Mouse (Mus musculus): ENCODE measurements around the gene Ubxn6. TPM values are rescaled to one million over a fixed set of nuclear protein-coding genes. Genes with fewer than 3 reads are reported as not detected.
"Not testable (repeated sequence)": the region's sequence is repeated elsewhere in the genome, so short reads cannot be mapped to it uniquely, and the experiment has no call there.

Ubxn6 gene
- polyA plus RNA-seq, 1 experiment from 2014 or later = 73.7 TPM

GRCm38 (mm10) chr17:56072243-56072642 is 2.6 kb downstream of the Ubxn6 start:
- H3K9me3 ChIP-seq = no peaks in the 10 kb centered on the region
- WGBS = 92% methylated on average over 5 of the region's 5 CpGs
- no peak overlapping the region for H3K9ac ChIP-seq (replicated peaks)
- no peak overlapping the region for H3K4me3 ChIP-seq (replicated peaks)
- no peak overlapping the region for H3K4me2 ChIP-seq (replicated peaks)
- no peak for ATAC-seq
- H3K27me3 ChIP-seq = no peaks in the 10 kb centered on the region
- no peak overlapping the region for H3K27ac ChIP-seq
- peaks cover 59% of the 10 kb centered on the region for H3K36me3 ChIP-seq
- peaks cover 14% of the 10 kb centered on the region for H3K4me1 ChIP-seq (replicated peaks)

- Histone ChIP-seq H3K4me1 (replicated peaks) (peaks cover 14% of the 10 kb centered on the region), H3K4me3 (replicated peaks) (no peak overlapping the region), H3K27ac (no peak overlapping the region), H3K9ac (replicated peaks) (no peak overlapping the region), H3K27me3 (no peaks in the 10 kb centered on the region), H3K9me3 (no peaks in the 10 kb centered on the region), H3K36me3 (peaks cover 70% of the 10 kb centered on the region), H3K4me2 (replicated peaks) (no peak overlapping the region)
- ATAC-seq = no peak
Observed at GRCm38 (mm10) chr17:56071126-56071525, 3.7 kb downstream of the Ubxn6 start.

GRCm38 (mm10) chr17:56069066-56069465 is 5.8 kb downstream of the Ubxn6 start:
- Histone ChIP-seq H3K4me2 (replicated peaks) (no peak overlapping the region), H3K27ac (no peak overlapping the region), H3K36me3 (peaks cover 90% of the 10 kb centered on the region), H3K4me1 (replicated peaks) (peaks cover 5% of the 10 kb centered on the region), H3K27me3 (no peaks in the 10 kb centered on the region), H3K4me3 (replicated peaks) (no peak overlapping the region), H3K9ac (replicated peaks) (0 out of 2 replicates have a peak overlapping the region, but pooled peaks have one; percentile 5), H3K9me3 (no peaks in the 10 kb centered on the region)
- ATAC-seq = no peak
- WGBS = 97% methylated on average over 14 of the region's 14 CpGs

- H3K4me2 ChIP-seq (replicated peaks) = no peak overlapping the region
- H3K27me3 ChIP-seq = no peaks in the 10 kb centered on the region
- H3K4me1 ChIP-seq (replicated peaks) = no peaks in the 10 kb centered on the region
- no peaks in the 10 kb centered on the region for H3K9me3 ChIP-seq
- no peak overlapping the region for H3K9ac ChIP-seq (replicated peaks)
- ATAC-seq = no peak
- no peak overlapping the region for H3K27ac ChIP-seq
- peaks cover 99% of the 10 kb centered on the region for H3K36me3 ChIP-seq
- H3K4me3 ChIP-seq (replicated peaks) = no peak overlapping the region
Observed at GRCm38 (mm10) chr17:56066451-56066850, 8.4 kb downstream of the Ubxn6 start.

DNA sequence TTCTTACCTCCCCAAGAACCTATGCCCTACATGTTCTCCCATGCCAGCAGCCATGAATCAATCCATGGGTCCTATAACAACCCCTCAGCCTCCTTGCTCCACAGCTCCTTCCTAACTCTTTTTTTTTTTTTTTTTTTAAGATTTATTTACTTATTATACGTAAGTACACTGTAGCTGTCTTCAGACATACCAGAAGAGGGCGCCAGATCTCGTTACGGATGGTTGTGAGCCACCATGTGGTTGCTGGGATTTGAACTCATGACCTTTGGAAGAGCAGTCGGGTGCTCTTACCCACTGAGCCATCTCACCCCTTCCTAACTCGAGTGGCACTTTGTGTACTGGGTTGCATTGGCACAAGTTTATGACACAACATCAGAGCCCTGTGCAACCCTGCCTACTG is 9.1 kb downstream of the Ubxn6 start:
- ATAC-seq = not testable (repeated sequence)
- 82% methylated on average over 6 of the region's 6 CpGs for WGBS
- H3K36me3 ChIP-seq = peaks cover 97% of the 10 kb centered on the region

DNA sequence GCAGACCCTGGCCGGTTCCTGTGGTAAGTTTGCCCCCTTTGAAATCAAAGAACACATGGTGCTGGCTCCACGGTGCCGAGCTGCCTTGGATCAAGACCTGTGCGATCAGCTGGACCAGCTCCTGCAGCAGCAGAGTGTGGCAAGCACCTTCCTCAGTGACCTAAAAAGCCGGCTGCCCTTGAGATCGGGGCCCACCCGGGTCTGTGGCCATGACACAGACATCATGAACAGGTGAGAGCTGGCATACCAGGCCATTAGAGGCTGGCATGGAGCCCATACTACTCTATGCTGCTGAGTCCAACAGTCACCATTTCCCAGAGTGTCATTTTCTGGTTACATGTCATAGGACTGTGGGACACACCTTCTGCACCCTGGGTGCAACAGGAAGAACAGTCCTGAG is 12.7 kb downstream of the Ubxn6 start:
- H3K27me3 ChIP-seq = no peaks in the 10 kb centered on the region
- H3K4me2 ChIP-seq (replicated peaks) = no peak overlapping the region
- no peaks in the 10 kb centered on the region for H3K9me3 ChIP-seq
- no peaks in the 10 kb centered on the region for H3K4me1 ChIP-seq (replicated peaks)
- no peak overlapping the region for H3K4me3 ChIP-seq (replicated peaks)
- no peak overlapping the region; the same call in 1 of the 2 replicates for H3K9ac ChIP-seq (replicated peaks)
- ATAC-seq = no peak
- 98% methylated on average over 7 of the region's 7 CpGs for WGBS
- no peak overlapping the region for H3K27ac ChIP-seq
- H3K36me3 ChIP-seq = peaks cover 89% of the 10 kb centered on the region

More for the DNA sequence above, 9.1 kb downstream of the Ubxn6 start:
- H3K4me3 ChIP-seq (replicated peaks); H3K9me3 ChIP-seq; H3K4me1 ChIP-seq (replicated peaks); H3K9ac ChIP-seq (replicated peaks); H3K27me3 ChIP-seq; H3K4me2 ChIP-seq (replicated peaks); H3K27ac ChIP-seq: not testable (repeated sequence)

DNA sequence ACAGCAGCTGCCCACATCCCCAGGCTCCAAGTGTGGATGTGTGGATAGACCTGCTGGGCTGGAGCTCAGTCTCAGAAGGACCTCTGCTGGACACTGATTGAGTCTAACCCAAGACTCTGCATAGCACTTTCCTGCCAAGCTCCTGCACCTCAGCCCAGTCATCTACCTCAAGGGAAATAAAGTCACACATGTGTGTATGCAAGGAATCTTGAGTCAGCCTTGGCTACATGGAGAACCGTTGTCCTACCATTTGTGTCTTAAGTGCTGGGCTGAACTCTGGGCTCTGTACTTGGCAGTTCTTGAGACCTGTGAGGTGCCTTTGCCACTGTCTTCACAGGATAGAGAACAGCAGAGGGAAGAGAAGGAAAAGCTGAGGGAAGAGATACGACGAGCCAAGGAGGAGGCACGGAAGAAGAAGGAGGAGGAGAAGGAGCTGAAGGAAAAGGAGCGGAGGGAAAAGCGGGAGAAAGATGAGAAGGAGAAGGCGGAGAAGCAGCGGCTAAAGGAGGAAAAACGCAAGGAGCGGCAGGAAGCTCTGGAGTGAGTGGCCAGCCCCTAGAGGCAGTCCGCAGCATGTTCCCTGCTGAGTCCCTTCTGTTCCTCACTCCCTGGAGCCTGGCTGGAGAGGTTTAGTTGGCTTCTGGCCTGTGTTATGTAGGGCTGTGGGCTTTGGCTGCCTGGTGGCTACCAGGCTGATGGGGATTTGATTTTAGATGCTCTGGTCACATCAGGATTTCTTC is 17.3 kb downstream of the Ubxn6 start:
- Histone ChIP-seq H3K9me3 (no peaks in the 10 kb centered on the region), H3K9ac (replicated peaks) (no peak overlapping the region), H3K4me2 (replicated peaks) (no peak overlapping the region), H3K27ac (no peak overlapping the region), H3K27me3 (no peaks in the 10 kb centered on the region), H3K4me3 (replicated peaks) (no peak overlapping the region), H3K4me1 (replicated peaks) (no peaks in the 10 kb centered on the region), H3K36me3 (peaks cover 46% of the 10 kb centered on the region)
- no peak for ATAC-seq
- 87% methylated on average over 11 of the region's 11 CpGs for WGBS

DNA sequence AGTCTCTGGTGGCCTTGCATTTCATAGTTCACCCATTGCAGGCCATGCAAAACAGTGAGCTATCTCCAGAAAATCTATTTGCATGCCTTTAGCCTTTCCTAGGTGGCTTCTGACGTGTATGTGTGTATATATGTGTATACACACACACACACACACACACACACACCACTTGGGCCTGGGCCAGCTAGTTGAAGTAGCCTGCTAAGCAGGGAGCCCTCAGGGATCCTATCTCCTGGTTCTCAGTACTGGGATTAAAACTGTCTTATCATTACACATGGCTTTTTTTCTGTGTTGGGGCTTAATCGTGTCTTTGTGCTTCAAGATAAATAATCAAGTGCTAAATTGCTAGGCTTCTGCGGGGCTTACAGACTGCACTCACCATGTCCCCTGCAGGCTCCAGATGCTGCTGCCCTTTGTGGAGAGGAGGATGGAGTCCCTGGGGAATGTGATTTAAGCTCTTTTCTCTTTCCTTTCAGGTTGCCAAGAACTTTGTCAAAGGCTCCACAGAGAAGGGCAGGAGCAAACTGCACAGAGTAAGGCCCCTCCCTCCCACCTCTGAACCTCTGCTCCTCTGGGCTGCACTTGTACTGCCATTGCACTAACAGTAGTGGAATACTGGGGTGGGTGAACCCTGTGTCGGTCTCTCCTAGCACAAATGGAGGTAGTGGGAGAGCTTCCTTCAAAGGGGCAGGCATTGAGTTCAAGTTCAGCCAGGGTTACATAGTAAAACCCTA is 18.7 kb downstream of the Ubxn6 start:
- Histone ChIP-seq H3K4me1 (replicated peaks) (no peaks in the 10 kb centered on the region), H3K27ac (no peak overlapping the region), H3K36me3 (peaks cover 41% of the 10 kb centered on the region), H3K4me3 (replicated peaks) (no peak overlapping the region), H3K9me3 (no peaks in the 10 kb centered on the region), H3K27me3 (no peaks in the 10 kb centered on the region), H3K9ac (replicated peaks) (no peak overlapping the region), H3K4me2 (replicated peaks) (no peak overlapping the region)
- 57% methylated on average over 4 of the region's 4 CpGs for WGBS
- ATAC-seq = peak; percentile 79

GRCm38 (mm10) chr17:56054938-56055337 is 19.9 kb downstream of the Ubxn6 start:
- H3K36me3 ChIP-seq = peaks cover 30% of the 10 kb centered on the region
- no peaks in the 10 kb centered on the region for H3K27me3 ChIP-seq
- ATAC-seq = no peak
- no peak overlapping the region for H3K27ac ChIP-seq
- H3K9ac ChIP-seq (replicated peaks) = no peak overlapping the region
- no peak overlapping the region for H3K4me3 ChIP-seq (replicated peaks)
- H3K4me2 ChIP-seq (replicated peaks) = no peak overlapping the region
- H3K9me3 ChIP-seq = no peaks in the 10 kb centered on the region
- no peaks in the 10 kb centered on the region for H3K4me1 ChIP-seq (replicated peaks)

DNA sequence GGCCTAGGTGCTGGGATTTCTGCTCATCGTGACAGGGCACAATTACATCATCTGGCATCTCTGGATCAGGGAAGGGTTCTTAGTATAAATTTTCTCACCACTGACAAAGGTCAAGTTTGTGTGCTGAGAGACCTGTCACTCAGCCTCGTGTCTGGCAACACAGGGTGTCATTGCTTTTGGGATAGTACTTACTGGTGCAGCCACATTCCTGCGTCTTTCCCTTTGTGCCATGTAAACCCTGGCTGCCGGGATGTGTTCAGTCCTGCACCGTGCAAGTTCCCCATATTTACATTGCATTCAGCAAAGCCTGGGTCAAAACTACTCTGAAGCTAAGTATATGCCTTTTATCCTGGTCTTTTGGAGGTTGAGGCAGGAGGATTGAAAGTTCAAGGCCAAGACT is 23.5 kb downstream of the Ubxn6 start:
- Histone ChIP-seq H3K27ac (no peak overlapping the region), H3K4me2 (replicated peaks) (no peak overlapping the region), H3K4me1 (replicated peaks) (no peaks in the 10 kb centered on the region), H3K9me3 (no peaks in the 10 kb centered on the region), H3K36me3 (peaks cover 31% of the 10 kb centered on the region), H3K27me3 (no peaks in the 10 kb centered on the region), H3K9ac (replicated peaks) (no peak overlapping the region), H3K4me3 (replicated peaks) (no peak overlapping the region)
- 91% methylated on average over 5 of the region's 5 CpGs for WGBS
- ATAC-seq = no peak

- Histone ChIP-seq H3K9ac (replicated peaks) (peak overlapping the region; percentile 77), H3K4me2 (replicated peaks) (peak overlapping the region; percentile 93), H3K9me3 (no peaks in the 10 kb centered on the region), H3K27me3 (no peaks in the 10 kb centered on the region), H3K4me1 (replicated peaks) (peaks cover 23% of the 10 kb centered on the region), H3K4me3 (replicated peaks) (peak overlapping the region; percentile 75), H3K27ac (no peak overlapping the region), H3K36me3 (0 out of 2 replicates have a peak, but pooled peaks cover 3% of the 10 kb centered on the region)
- WGBS = 1% methylated on average over 12 of the region's 12 CpGs
- no peak for ATAC-seq
Observed at GRCm38 (mm10) chr17:56040857-56041163, 34.0 kb downstream of the Ubxn6 start.

- Histone ChIP-seq H3K4me1 (replicated peaks) (peaks cover 29% of the 10 kb centered on the region), H3K4me2 (replicated peaks) (peak within 1 kb of the TSS; percentile 93), H3K36me3 (no peaks in the 10 kb centered on the region), H3K9ac (replicated peaks) (peak within 1 kb of the TSS; percentile 77), H3K9me3 (no peaks in the 10 kb centered on the region), H3K4me3 (replicated peaks) (peak within 1 kb of the TSS; percentile 75), H3K27me3 (no peaks in the 10 kb centered on the region), H3K27ac (peak within 1 kb of the TSS; percentile 64)
- WGBS = under 1% methylated on average over 67 of the region's 68 CpGs
- ATAC-seq = peak; percentile 82
Observed at GRCm38 (mm10) chr17:56040030-56040856, 34.6 kb downstream of the Ubxn6 start, which contains the start of gene Chaf1a. Gene Chaf1a (plus strand): TSS chr17:56040439.
